Mouse (Mus musculus) testis, adult 2 months (tissue): ENCODE data around the gene Boll.

Experiments
- CTCF ChIP-seq: fragments of 200-500 bp; IDR thresholded peaks from 2 replicates; pipeline ENCODE4 v1.5.1; 2012; ENCODE audit warnings: low read depth, mild to moderate bottlenecking, inconsistent platforms, low read length, moderate library complexity; ENCODE audit not compliant: control insufficient read depth, insufficient read depth, insufficient replicate concordance
- POLR2A ChIP-seq: fragments of 200-500 bp; IDR thresholded peaks from 2 replicates; pipeline ENCODE4 v1.6.1; 2012; ENCODE audit warnings: low read depth, mild to moderate bottlenecking, inconsistent platforms, low read length, moderate library complexity; ENCODE audit not compliant: control insufficient read depth

DNA sequence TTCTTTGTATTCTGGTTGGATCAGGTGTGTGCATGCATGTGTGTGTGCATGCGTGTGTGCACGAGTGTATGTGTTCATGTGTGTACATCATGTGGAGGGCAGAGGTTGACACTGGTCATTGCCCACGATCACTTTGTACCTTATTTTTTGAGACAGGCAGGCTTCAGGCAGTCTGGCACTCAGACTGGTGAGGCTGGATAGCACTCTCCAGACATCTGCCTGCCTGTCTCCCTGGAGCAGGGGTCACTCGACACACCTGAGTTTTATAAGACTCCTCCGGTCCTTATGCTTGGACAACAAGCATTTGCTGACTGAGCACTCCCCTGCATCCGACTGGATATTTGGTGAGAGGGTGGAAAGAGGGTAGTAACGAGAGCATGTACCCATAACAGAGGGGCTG lies 140.2 kb downstream of the Boll start:
- TF ChIP-seq POLR2A (no peak), CTCF (no peak)
